Mouse (Mus musculus): ENCODE data around the gene Wdr59.

Wdr59 gene

GRCm38 (mm10) chr8:111539422-111540076 is 17.7 kb upstream of the Wdr59 start:
- DNase-seq (ENCODE audit: extremely low read depth, insufficient read length, low spot score), result no peak

GRCm38 (mm10) chr8:111538194-111538593 is 16.3 kb upstream of the Wdr59 start:
- DNase-seq (ENCODE audit: extremely low read depth, insufficient read length, low spot score), result peak; percentile 63

- DNase-seq (ENCODE audit: extremely low read depth, insufficient read length, low spot score), result no peak
These were observed 15.9 kb upstream of the Wdr59 start for GRCm38 (mm10) chr8:111537765-111538158.

GRCm38 (mm10) chr8:111536978-111537764 is 15.3 kb upstream of the Wdr59 start:
- DNase-seq (ENCODE audit: extremely low read depth, insufficient read length, low spot score), result peak; percentile 58

- DNase-seq (ENCODE audit: extremely low read depth, insufficient read length, low spot score), result peak; percentile 88
These were observed 14.4 kb upstream of the Wdr59 start, which contains the start of gene Znrf1 for GRCm38 (mm10) chr8:111536031-111536977. TSS of gene Znrf1 (plus strand) at chr8:111536097.

GRCm38 (mm10) chr8:111535491-111535890 is 13.6 kb upstream of the Wdr59 start:
- DNase-seq (ENCODE audit: extremely low read depth, insufficient read length, low spot score), result no peak

GRCm38 (mm10) chr8:111533503-111533902 is 11.6 kb upstream of the Wdr59 start:
- DNase-seq (ENCODE audit: extremely low read depth, insufficient read length, low spot score), result no peak

GRCm38 (mm10) chr8:111531621-111532020 is 9.7 kb upstream of the Wdr59 start:
- DNase-seq (ENCODE audit: extremely low read depth, insufficient read length, low spot score), result no peak

GRCm38 (mm10) chr8:111531191-111531590 is 9.3 kb upstream of the Wdr59 start:
- DNase-seq (ENCODE audit: extremely low read depth, insufficient read length, low spot score), result no peak

GRCm38 (mm10) chr8:111528071-111528470 is 6.2 kb upstream of the Wdr59 start:
- no peak for DNase-seq (ENCODE audit: extremely low read depth, insufficient read length, low spot score)

- no peak for DNase-seq (ENCODE audit: extremely low read depth, insufficient read length, low spot score)
These were observed 5.3 kb upstream of the Wdr59 start for GRCm38 (mm10) chr8:111527149-111527548.

- DNase-seq (ENCODE audit: extremely low read depth, insufficient read length, low spot score), result no peak
These were observed 4.6 kb upstream of the Wdr59 start for GRCm38 (mm10) chr8:111526403-111527024.

GRCm38 (mm10) chr8:111517466-111517865 is 4.4 kb downstream of the Wdr59 start:
- no peak for DNase-seq (ENCODE audit: extremely low read depth, insufficient read length, low spot score)

GRCm38 (mm10) chr8:111516451-111517035 is 5.3 kb downstream of the Wdr59 start:
- DNase-seq (ENCODE audit: extremely low read depth, insufficient read length, low spot score), result no peak

GRCm38 (mm10) chr8:111513446-111513845 is 8.4 kb downstream of the Wdr59 start:
- DNase-seq (ENCODE audit: extremely low read depth, insufficient read length, low spot score), result no peak

- no peak for DNase-seq (ENCODE audit: extremely low read depth, insufficient read length, low spot score)
These were observed 9.0 kb downstream of the Wdr59 start for GRCm38 (mm10) chr8:111512941-111513340.

- no peak for DNase-seq (ENCODE audit: extremely low read depth, insufficient read length, low spot score)
These were observed 11.5 kb downstream of the Wdr59 start for GRCm38 (mm10) chr8:111510401-111510800.

GRCm38 (mm10) chr8:111509278-111509677 is 12.6 kb downstream of the Wdr59 start:
- DNase-seq (ENCODE audit: extremely low read depth, insufficient read length, low spot score), result no peak

GRCm38 (mm10) chr8:111508566-111508965 is 13.3 kb downstream of the Wdr59 start:
- no peak for DNase-seq (ENCODE audit: extremely low read depth, insufficient read length, low spot score)

Data from 3134 (cell line).